Mouse (Mus musculus): ENCODE measurements around the gene Trmt13.

GRCm38 (mm10) chr3:116615318-116616068, 1.1 kb upstream of the Trmt13 start:
- TF ChIP-seq CTCF (conservative IDR thresholded peaks at IDR 0.05 in 1 of 2, IDR thresholded peaks at IDR 0.05 in 1 of 2; ENCODE audit: low read depth in 2 of 2, low read length in 2 of 2) (no peak), CHD1 (IDR thresholded peaks at IDR 0.05; ENCODE audit: low read depth, low read length) (no peak)

Measured in CH12.LX (cell line).